Mouse (Mus musculus): ENCODE measurements around the gene Brpf3.

- no peak for TF ChIP-seq GATA1 (IDR thresholded peaks at IDR 0.05; ENCODE audit: low read length)
- TF ChIP-seq TAL1 (IDR thresholded peaks at IDR 0.05; ENCODE audit: low read length), result no peak
These were observed 5.9 kb downstream of the Brpf3 start for GRCm38 (mm10) chr17:28806770-28807169.
